Mouse (Mus musculus) cerebellum, adult 9-11 months (tissue): ENCODE results near the gene Cbll1.
A peak's percentile ranks its signal among the peaks of the same experiment; 100 is the strongest.

Experiments
- DNase-seq: peaks from one replicate; pipeline ENCODE4 v3.0.0; 2022

Gene Cbll1

GRCm38 (mm10) chr12:31499314-31500131 lies at the start of gene Cbll1:
Gene Cbll1 (minus strand): TSS chr12:31499616.
- DNase-seq, result peak; percentile 96

GRCm38 (mm10) chr12:31546061-31546460 lies 46.6 kb upstream of the Cbll1 start:
- DNase-seq, result no peak

GRCm38 (mm10) chr12:31545219-31545618 lies 45.8 kb upstream of the Cbll1 start:
- no peak for DNase-seq

- DNase-seq, result no peak
These were observed 42.1 kb upstream of the Cbll1 start for GRCm38 (mm10) chr12:31541541-31541940.

GRCm38 (mm10) chr12:31539783-31540182 lies 40.4 kb upstream of the Cbll1 start:
- no peak for DNase-seq

- no peak for DNase-seq
These were observed 38.3 kb upstream of the Cbll1 start for GRCm38 (mm10) chr12:31537515-31538230.

GRCm38 (mm10) chr12:31534060-31534843 lies 34.8 kb upstream of the Cbll1 start:
- no peak for DNase-seq

GRCm38 (mm10) chr12:31533218-31533908 lies 33.9 kb upstream of the Cbll1 start:
- DNase-seq, result no peak

- no peak for DNase-seq
These were observed 32.6 kb upstream of the Cbll1 start for GRCm38 (mm10) chr12:31532054-31532453.

GRCm38 (mm10) chr12:31527407-31527806 lies 28.0 kb upstream of the Cbll1 start:
- DNase-seq, result no peak

GRCm38 (mm10) chr12:31521371-31521770 lies 22.0 kb upstream of the Cbll1 start:
- no peak for DNase-seq

GRCm38 (mm10) chr12:31520119-31520518 lies 20.7 kb upstream of the Cbll1 start:
- no peak for DNase-seq

GRCm38 (mm10) chr12:31513724-31514503 lies 14.5 kb upstream of the Cbll1 start:
- DNase-seq, result no peak

GRCm38 (mm10) chr12:31512634-31513411 lies 13.4 kb upstream of the Cbll1 start:
- DNase-seq, result no peak

GRCm38 (mm10) chr12:31511218-31511617 lies 11.8 kb upstream of the Cbll1 start:
- DNase-seq, result no peak

- no peak for DNase-seq
These were observed 9.1 kb upstream of the Cbll1 start for GRCm38 (mm10) chr12:31508496-31508895.

- peak; percentile 27 for DNase-seq
These were observed 8.4 kb upstream of the Cbll1 start for GRCm38 (mm10) chr12:31507718-31508364.

GRCm38 (mm10) chr12:31503211-31503610 lies 3.8 kb upstream of the Cbll1 start:
- no peak for DNase-seq

GRCm38 (mm10) chr12:31501266-31501665 lies 1.9 kb upstream of the Cbll1 start:
- peak; percentile 11 for DNase-seq

GRCm38 (mm10) chr12:31500196-31500595 lies 780 bp upstream of the Cbll1 start:
- DNase-seq, result no peak

GRCm38 (mm10) chr12:31498936-31499313 lies 491 bp downstream of the Cbll1 start:
- DNase-seq, result no peak
